Mouse (Mus musculus): ENCODE results near the gene Pdxp. TPM values are rescaled to one million over a fixed set of nuclear protein-coding genes. Genes with fewer than 3 reads are reported as not detected.

Gene Pdxp
- total RNA-seq, 2 experiments from 2014 or later: 1.6 to 1.9 TPM

DNA sequence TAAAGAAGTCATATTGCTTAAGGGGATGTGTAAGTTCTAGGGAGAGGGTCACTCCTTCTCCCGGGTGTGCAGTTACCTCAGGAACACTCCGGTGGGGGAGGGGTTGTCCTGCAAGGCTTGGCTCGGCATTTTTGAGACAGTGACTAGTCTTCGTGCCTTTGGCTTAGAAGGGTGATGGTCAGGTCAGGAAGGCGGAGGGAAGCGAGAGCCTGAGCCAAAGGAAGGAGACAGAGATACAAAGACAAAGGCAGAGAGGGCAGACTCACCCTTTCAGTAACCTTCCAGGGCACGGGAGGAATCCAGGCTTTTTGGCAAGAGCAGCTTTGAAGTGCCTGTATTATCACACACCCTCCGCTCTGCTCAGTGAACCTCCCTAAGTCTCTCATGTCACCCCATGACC is 11.4 kb downstream of the Pdxp start:
- peak in 1 of 2 experiments; percentile 41 for DNase-seq

DNA sequence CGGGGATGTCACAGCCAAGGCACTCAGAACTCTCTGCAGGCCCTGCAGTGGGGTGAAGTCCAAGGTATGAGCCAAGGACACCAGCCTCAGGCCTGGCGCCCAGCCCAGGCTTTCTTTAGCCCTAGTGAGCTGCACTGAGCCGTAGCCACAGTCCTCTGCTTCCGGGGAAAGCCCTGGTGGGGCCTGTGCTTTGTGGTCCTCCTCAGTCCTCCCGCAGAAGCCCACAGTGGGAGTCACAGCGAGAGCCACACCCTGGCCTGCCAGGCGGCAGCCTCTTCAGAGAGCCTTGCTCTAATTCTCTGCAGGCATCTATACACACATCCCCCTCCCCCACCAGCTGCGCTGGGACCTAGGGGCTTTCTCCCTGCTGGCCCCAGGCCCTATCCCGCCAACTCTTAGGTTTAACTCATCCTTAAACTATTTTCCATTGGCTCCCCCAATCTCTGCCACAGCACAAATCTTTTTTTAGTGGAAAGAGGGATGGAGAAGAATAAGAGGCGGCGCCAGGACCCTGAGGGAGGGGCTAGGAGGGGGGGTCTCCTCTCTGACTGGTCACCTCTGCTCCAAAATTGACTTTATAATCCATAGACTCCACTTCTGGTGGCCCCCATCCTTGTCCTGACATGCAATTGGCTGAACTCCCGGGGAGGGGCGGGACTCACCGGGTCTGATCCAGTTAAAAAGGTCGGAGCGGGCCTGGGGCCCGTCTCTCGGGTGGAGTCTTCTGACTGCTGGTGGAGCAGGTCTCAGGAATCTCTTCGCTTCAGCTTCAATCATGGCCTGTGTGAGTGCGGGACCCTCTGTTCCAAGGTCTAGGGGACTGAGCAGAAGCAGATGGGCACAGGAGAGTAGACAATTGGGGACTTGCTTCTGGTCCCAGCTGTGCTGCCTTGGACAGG is 12.6 kb downstream of the Pdxp start, which contains the start of gene Lgals1:
TSS of gene Lgals1 (plus strand) at position 705 of the 899 bp plus-strand sequence.
- DNase-seq: peak; percentile 90 to 94
- intact Hi-C loops (cut with DNase I): no loop called here

More for the DNA sequence above, 11.4 kb downstream of the Pdxp start:
- intact Hi-C loops (cut with DNase I): no loop called here

DNA sequence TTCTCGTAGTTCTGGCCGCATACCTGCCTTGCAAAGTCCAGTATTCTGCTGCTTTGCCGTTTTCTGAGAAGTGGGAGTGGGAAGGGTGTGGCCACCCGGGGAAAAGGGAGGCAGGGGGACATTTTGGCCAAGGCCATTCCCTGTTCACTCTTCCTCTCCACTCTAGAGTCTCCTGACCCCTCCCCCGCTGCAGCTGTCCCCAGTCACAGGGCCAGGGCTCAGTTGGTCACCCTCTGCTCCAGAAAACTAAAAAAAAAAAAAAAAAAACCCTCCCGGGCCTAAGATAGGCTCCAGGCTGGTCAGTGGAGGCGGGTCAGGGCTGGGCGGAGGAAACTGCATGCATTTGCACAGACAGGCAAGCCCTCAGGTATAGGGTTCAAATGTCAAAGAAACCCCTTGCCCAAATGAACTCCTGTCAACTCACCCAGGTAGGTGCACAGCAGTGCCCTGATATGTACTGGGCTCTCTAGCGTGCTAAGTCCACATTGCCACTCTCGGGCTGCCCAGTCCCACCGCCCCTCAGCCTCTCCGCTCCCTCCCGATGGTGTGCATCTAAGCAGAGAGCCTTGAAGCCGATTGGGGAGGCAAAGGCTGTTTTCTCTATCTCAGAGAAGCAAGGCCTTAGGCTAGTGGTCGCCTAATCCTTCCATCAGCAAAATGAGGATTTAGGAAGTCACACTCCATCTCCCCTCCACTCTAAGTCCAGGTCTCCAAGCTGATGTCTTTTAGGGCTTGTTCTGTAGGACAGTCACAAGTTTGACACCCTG is 13.5 kb downstream of the Pdxp start:
- intact Hi-C loops (cut with DNase I): no loop called here
- peak; percentile 51 to 60 for DNase-seq

DNA sequence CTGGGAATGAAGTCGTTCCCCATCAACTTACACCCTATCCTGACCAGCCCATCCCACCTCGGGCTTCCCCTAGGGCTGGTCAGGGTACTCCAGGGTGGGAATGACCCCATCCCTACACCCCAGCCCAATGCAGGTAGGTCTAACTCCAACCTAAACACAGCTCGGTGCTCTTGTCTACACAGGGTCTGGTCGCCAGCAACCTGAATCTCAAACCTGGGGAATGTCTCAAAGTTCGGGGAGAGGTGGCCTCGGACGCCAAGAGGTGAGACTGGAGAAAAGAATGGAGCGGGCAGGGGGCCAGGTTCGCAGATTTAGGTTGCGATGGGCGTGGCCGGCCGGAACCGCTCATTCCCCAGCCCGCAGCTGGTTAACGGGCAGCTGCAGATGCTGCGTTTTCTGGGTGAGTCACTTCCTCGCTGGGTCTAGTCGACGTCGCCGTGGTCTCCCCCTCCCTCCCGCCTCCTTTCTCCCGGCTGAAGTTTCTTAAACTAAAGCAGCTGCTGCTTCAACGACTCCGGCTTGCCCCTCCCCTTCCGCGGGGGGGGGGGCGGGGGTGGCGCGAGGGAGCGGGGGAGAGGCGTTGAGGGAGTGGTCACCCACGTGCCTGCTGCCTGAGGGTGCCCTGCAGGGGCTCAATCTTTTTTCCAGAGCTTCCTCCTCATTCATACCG is 14.2 kb downstream of the Pdxp start:
- peak; percentile 77 to 80 for DNase-seq
- intact Hi-C loops (cut with DNase I): no loop called here

DNA sequence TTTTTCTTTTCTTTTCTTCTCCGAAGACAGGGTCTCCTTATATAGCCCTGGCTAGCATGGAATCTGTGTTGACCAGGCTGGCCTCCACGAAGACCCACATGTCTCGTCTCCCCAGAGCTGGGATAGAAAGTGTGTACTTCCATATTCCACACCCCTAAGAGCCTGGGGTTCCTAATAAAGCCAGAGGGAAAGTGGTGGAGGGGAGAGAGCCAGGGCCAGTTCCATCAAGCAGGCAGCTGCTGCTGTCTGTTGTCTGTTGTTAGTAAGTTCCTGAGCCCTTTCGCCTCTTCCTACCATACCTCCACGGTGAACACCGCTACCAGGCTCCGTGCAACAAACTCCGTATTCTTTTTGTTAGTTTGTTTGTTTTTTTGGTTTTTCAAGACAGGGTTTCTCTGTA is 14.8 kb downstream of the Pdxp start:
- no peak for DNase-seq
- intact Hi-C loops (cut with DNase I): no loop called here

DNA sequence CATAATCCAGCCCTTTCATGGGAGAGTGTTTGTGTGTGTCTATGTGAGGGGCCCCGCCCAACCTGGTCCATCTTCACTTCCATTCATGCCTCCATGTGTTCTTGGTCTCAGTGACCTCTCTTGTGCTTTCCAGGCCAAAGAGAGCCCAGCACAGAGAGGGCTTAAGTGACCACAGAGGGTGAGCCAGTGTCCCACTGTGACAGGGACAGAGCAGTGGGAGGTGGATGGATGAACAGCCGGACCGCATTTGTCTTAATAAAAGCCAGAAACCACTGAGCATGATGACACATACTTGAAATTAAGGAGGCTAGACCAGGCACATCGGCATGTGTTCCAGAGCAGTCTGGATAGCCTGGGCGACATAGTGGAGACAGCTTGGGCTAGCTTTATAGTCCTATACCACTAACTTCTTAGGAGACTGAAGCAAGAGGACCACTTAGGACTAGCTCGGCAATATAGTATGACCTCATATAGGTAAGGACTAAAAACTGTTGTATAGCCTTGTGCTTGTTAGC is 16.5 kb downstream of the Pdxp start:
- DNase-seq: no peak
- intact Hi-C loops (cut with DNase I): no loop called here

DNA sequence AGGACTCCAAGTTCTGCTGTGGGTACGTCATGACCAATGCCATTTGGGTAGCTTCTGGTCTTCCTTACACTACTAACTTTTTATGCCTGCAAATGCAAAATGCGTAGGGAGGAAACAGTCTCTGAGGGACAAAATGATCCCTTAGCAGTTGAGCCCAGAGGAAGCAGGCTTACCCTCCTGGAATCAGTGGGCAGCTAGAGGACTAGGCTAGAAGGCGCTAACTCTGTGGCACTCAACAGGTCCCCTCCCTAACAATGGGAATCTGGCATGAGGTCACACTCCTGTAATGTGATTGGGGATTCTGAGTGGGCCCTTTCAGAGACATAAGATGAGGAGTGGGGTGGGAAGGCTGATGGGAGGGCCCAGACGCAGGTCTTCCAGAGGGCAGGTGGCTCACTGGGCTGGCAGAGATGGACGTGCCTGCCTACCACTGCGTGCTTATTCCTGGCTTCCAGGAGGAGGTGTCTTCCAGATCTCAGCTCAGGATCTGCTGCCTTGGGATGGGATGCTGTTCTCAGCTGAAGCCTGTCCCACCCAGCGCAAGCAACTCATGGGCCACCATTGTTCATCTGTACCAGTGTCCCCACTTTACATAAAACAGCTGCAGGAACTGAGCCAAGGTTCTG is 17.2 kb downstream of the Pdxp start:
- intact Hi-C loops (cut with DNase I): no loop called here
- no peak for DNase-seq

DNA sequence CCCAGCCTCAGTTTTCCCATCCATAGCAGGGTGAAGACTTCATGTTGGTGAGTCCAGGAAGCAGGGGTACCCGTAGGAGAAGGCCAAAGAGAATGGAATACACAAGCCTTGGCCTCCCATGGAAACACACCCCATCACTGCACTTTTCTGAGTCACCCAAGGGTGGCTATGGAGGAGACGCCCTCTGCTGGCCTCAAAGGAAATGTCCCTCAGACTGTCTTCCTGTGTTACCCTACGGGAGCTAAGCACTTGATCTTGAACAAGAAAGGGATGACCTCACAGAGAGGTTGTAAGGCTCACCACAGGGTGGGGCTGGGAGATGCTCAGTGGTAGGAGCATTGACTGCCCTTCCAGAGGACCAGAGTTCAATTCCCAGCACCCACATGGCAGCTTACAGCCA is 17.9 kb downstream of the Pdxp start:
- intact Hi-C loops (cut with DNase I): no loop called here
- peak; percentile 61 to 69 for DNase-seq

DNA sequence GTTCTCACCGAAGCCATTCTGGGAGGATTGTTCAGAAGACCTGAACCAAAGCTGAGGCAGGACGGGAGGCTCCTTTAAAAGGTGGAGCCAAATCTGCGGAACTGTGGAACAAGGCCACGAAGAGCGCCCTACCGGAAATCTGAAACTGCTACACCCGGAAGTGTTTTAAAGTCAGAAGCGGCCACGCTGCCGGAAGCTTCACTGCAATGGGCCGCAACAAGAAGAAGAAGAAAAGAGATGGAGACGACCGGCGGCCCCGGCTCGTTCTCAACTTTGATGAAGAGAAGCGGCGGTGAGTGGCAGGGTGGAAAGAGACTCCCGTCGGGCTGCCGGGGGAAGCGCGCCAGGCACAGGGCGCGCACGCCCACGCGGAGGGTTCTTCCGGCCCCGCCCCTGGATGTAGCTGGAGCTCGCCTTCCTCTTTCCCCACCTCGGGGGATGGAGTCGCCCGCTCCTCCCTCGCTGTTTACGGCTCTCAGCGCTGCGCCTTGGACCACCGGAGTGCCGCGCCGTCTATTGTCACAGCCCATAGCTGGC is 21.1 kb downstream of the Pdxp start, which contains the start of gene Nol12:
TSS of gene Nol12 (plus strand) at position 150 of the 537 bp plus-strand sequence.
- peak; percentile 82 to 88 for DNase-seq
- intact Hi-C loops (cut with DNase I): no loop called here

DNA sequence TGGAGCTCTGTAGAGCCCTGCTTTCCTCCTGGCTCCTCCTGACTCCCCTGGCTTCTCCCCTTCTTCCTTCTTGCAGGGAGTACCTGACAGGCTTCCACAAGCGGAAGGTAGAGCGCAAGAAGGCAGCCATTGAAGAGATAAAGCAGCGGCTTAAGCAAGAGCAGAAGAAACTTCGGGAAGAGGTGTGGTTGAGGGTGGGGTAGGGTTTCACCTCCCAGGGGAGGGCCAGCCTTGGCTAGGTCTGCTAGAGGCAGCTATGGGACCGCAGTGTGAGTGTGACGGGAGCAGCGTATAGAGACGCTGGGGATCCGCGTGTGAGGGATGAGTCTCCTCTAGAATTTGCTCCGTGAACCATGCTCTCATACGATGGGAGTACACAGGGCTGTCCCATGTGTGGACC is 22.7 kb downstream of the Pdxp start:
- no peak for DNase-seq
- intact Hi-C loops (cut with DNase I): no loop called here

DNA sequence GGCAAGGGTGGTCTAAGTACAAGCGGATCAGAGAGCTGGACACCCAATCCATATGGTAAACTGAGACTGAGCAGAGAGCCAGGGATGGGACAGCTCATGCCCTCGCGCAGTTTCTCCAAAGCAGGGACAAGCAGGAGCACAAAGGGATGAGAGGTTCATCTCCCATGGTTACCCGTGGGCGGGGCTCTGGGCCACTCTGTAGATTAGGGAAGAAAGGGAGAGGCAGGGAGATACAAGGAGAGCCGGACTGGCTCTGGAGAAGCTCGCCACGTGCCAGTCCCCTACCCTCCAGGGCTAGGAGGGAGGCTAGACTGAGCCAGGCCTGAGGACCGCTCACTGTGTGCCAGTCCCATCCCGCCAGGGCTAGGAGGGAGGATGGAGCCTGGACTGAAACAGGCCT is 23.6 kb downstream of the Pdxp start:
- intact Hi-C loops (cut with DNase I): no loop called here
- DNase-seq: no peak

DNA sequence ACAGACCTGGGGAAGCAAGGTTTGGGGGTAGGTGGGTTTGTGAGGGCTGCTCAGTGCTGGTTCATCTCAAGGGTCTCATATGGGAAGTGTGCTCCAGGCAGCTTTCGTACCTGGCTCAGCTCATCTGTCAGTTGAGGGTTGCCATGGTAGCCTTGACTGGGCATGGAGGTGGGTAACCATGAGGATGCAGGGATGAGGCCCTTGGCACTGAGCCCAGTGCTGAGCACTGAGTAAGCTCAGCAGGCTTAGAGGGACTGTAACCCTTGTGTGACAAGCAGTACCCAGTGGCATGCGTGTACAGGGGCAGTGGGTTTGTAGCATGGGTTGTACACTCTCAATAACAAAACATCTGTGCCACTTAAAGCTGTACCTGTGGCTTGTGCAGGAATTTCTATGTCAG is 24.2 kb downstream of the Pdxp start:
- DNase-seq: no peak
- intact Hi-C loops (cut with DNase I): no loop called here

DNA sequence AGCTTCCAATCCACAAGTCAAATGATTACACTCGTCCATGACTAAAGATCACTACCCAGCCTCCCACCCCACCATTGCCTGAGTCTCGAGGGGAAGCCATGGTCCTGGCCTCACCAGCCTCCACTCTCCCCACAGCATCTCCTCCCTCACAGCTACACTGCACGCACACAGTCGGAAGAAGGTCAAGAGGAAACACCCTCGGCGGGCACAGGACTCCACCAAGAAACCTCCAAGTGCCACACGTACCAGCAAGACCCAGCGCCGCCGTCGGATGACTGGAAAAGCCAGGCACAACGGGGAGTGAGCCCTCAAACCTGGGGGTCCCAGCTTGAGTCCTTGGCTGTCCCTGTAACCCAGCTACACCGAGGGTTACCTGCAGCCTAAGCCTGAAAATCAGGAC is 26.6 kb downstream of the Pdxp start:
- intact Hi-C loops (cut with DNase I): no loop called here
- DNase-seq: no peak

DNA sequence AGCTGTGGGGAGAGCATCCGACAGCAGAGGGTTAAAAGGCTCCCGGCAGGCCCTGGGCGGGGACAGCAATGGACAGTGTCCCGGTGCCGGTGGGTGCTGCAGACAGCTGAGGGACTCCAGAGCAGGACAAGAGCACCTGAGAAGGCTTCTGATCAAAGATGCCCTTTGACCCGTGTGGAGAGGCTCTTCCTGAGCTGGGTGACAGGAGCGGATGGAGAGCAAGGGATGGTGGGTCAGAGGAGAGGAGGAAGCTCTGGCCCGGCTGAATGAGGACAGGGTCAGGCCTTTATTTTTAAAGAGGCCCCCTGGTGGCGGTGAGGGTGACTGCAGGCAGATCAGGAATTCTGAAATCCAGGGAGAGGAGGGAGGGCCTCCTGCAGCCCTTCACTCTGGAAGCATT is 28.9 kb downstream of the Pdxp start:
- intact Hi-C loops (cut with DNase I): loop anchor here (1.0 kb wide), 1 partner anchor 25 kb away; no protein-coding TSS in a partner anchor
- peak; percentile 83 to 90 for DNase-seq

DNA sequence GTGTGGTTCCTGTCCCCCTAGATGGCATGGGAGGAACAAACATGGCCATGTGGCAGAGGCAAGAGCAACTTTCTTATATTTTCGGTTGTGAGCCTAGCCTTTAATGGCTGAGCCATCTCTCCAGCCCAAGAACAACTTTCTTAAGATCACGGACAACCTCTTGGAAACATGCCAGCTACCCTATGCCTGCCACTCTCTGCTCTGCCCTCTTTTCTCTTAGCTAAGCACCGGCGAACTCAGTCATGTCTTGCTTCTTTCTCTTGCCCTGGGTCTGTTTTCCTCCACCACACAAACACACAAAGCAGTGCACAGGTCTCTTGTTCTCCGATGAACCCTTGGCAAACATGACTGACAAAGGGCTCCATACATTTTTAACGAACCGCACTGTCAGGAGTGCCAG is 32.5 kb downstream of the Pdxp start:
- DNase-seq: no peak

DNA sequence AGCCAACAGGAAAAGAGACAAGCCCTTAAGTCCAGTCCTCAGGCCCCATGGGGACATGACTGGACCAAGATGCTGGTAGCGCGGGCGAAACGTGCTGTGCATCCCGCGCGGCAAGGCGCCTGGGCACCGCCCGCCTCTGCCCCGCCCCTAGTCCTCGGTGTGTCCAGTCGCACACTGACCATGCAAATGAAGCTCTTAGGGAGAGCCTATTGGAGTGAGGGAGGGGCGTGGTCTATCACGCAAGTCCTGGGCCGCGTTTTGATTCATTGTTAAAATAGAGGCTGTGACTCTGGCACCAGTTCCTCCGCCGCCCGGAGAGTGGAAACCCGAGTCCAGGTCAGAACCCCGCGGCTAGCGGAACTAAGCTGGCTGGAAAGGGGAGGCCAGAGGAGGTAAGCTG is 33.9 kb downstream of the Pdxp start, which contains the start of gene Triobp:
TSS of gene Triobp (plus strand) at position 68 of the 400 bp plus-strand sequence.
- intact Hi-C loops (cut with DNase I): no loop called here
- DNase-seq: peak; percentile 88

More for the DNA sequence above, 32.5 kb downstream of the Pdxp start:
- intact Hi-C loops (cut with DNase I): no loop called here

DNA sequence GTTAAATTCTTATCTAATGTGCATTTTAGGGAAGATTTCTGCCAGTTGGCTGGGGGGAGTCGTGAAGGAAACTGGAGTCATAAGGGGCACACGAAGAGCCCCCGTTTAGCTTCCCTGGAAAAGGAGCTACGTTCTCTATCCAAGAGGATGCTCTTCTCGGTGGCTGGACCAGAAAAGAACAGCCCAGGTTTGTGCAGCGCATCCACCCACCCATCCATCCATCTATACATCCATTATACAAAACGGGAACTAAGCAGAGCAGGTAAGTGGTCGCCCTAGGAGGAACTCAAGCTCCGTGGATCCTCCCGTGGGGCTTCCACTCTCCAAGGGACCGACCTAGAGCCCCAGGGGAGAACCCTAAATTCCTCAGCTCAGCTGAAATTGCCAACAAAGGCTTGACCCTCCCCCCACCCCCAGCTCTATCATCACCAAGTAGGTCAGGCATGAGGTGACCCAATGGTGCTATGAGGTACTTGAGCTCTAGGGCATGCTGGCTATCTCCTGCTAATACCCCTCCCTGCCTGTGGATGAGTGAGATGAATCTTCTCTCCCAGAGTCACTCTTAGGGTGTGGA is 34.5 kb downstream of the Pdxp start:
- intact Hi-C loops (cut with DNase I): no loop called here
- DNase-seq: no peak

DNA sequence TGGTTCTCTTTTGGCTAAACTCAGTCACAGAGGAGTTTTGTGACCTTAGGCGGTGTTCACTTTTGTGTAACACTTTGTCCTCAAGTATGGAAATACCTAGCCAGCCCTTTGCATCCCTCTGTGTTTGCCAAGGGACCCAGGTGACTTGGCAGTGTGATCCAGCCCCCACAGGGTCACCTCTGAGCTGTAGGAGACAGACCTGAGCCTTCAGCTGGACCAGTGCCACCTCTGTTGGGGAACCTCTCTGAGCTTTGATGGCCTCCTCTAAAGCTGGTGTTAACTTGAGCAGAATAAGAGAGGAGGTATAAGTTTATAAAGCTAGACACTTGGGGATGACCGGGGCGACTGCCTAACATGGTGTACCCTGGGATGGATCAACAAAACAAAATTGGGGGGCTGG is 35.2 kb downstream of the Pdxp start:
- no peak for DNase-seq
- intact Hi-C loops (cut with DNase I): no loop called here

DNA sequence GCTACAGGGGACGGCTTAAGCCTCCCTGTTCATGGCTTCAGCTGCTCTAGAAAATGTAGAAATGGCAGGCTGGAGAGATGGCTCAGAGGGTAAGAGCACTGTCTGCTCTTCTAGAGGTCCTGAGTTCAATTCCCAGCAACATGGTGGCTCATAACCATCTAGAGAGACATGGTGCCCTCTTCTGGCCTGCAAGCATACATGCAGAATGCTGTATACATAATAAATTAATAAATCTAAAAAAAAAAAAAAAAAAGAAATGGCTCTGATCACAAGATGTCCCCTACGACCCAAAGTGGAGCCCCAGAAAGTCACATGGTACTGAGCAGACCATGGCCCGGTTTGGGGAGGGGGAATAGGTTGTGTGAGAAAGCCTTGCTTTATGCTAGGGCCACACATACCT is 41.9 kb downstream of the Pdxp start:
- intact Hi-C loops (cut with DNase I): no loop called here
- DNase-seq: no peak

Measured in heart, postnatal 14 days (tissue).